Mouse (Mus musculus) myocyte (in vitro differentiated cells): ENCODE data around the gene Pold1. TPM values are rescaled to one million over a fixed set of nuclear protein-coding genes. Genes with fewer than 3 reads are reported as not detected.

Source experiments
- H3K27me3 ChIP-seq: one replicate; pipeline ENCODE4 v1.6.1; 2011; ENCODE audit not compliant: control insufficient read depth, insufficient read depth, insufficient read length
- H3K36me3 ChIP-seq: one replicate; pipeline ENCODE4 v1.6.1; 2011; ENCODE audit not compliant: control insufficient read depth, insufficient read depth
- H3K4me2 ChIP-seq: one replicate; pipeline ENCODE4 v1.6.1; 2011; ENCODE audit warnings: low read depth, control low read depth
- H3K4me3 ChIP-seq: one replicate; pipeline ENCODE4 v1.5.1; 2011; ENCODE audit warnings: mild to moderate bottlenecking, control low read depth, moderate library complexity
- H3K79me2 ChIP-seq: one replicate; pipeline ENCODE4 v1.6.1; 2011; ENCODE audit not compliant: control insufficient read depth, insufficient read depth
- H3ac ChIP-seq: one replicate; pipeline ENCODE4 v1.6.1; 2011; ENCODE audit not compliant: control insufficient read depth, insufficient read length
- CEBPB ChIP-seq: IDR thresholded peaks from 2 replicates; pipeline ENCODE4 v1.6.1; 2011; ENCODE audit warnings: mild to moderate bottlenecking, moderate library complexity; ENCODE audit not compliant: poor library complexity, insufficient read depth, severe bottlenecking
- E2F4 ChIP-seq: IDR thresholded peaks from one replicate; pipeline ENCODE4 v1.6.1; 2011; ENCODE audit warnings: mild to moderate bottlenecking, control low read depth, moderate library complexity; ENCODE audit not compliant: insufficient read depth
- MAX ChIP-seq: IDR thresholded peaks from one replicate; pipeline ENCODE4 v1.6.1; 2011; ENCODE audit warnings: low read depth, mild to moderate bottlenecking, control low read depth
- MYOD1 ChIP-seq, 3 experiments: IDR thresholded peaks; one replicate each; pipeline ENCODE4 v1.6.1; 2011; ENCODE audit warnings: control low read depth in 2 of 3, low read depth in 2 of 3, mild to moderate bottlenecking in 2 of 3, moderate library complexity in 1 of 3; ENCODE audit not compliant: insufficient read length in 2 of 3, control insufficient read depth in 1 of 3
- MYOG ChIP-seq, 3 experiments: IDR thresholded peaks; one replicate each; pipeline ENCODE4 v1.6.1; 2011; ENCODE audit warnings: control low read depth in 2 of 3, low read depth in 2 of 3, mild to moderate bottlenecking in 2 of 3; ENCODE audit not compliant: insufficient read length in 2 of 3, control insufficient read depth in 1 of 3, insufficient read depth in 1 of 3
- POLR2A ChIP-seq: IDR thresholded peaks from one replicate; pipeline ENCODE4 v1.6.1; 2011; ENCODE audit warnings: low read depth, mild to moderate bottlenecking, control low read depth, moderate library complexity; ENCODE audit not compliant: insufficient read length
- POLR2AphosphoS2 ChIP-seq: IDR thresholded peaks from one replicate; pipeline ENCODE4 v1.6.1; 2011; ENCODE audit warnings: low read depth, control low read depth; ENCODE audit not compliant: insufficient read length
- REST ChIP-seq: IDR thresholded peaks from one replicate; pipeline ENCODE4 v1.6.1; 2011; ENCODE audit warnings: mild to moderate bottlenecking, control low read depth, moderate library complexity; ENCODE audit not compliant: insufficient read depth, insufficient read length
- SRF ChIP-seq: IDR thresholded peaks from one replicate; pipeline ENCODE4 v1.6.1; 2011; ENCODE audit warnings: low read depth; ENCODE audit not compliant: control insufficient read depth, insufficient read length
- TCF12 ChIP-seq: IDR thresholded peaks from one replicate; pipeline ENCODE4 v1.6.1; 2011; ENCODE audit warnings: mild to moderate bottlenecking, control low read depth; ENCODE audit not compliant: poor library complexity, insufficient read depth, severe bottlenecking
- TCF3 ChIP-seq: IDR thresholded peaks from one replicate; pipeline ENCODE4 v1.6.1; 2011; ENCODE audit warnings: low read depth, control low read depth; ENCODE audit not compliant: insufficient read length
- USF1 ChIP-seq: IDR thresholded peaks from one replicate; pipeline ENCODE4 v1.6.1; 2011; ENCODE audit warnings: low read depth, mild to moderate bottlenecking, control low read depth, moderate library complexity
- polyA plus RNA-seq: library from polyadenylated mRNA; unstranded; fragments of >200 nt; fragmentation: generic; extraction: Trizol; gene quantifications from one replicate; pipeline ENCODE4 v1.2.1, GENCODE M21; 2012; ENCODE audit warnings: missing spikeins

The Pold1 gene
- polyA plus RNA-seq, 1 experiment: 23.9 TPM

- no peak overlapping the region for H3K4me2 ChIP-seq
- no peak overlapping the region for H3ac ChIP-seq
- H3K36me3 ChIP-seq: no peaks in the 10 kb centered on the region
- H3K4me3 ChIP-seq: no peak overlapping the region
- TF ChIP-seq TCF12: no peak
- no peak for TF ChIP-seq POLR2AphosphoS2
- TF ChIP-seq MYOD1 (IDR thresholded peaks at IDR 0.05; ENCODE audit: control insufficient read depth in 1 of 3, insufficient read length in 2 of 3, low read depth in 2 of 3): no peak
- no peak for TF ChIP-seq TCF3
- TF ChIP-seq E2F4: no peak
- no peak for TF ChIP-seq CEBPB
- TF ChIP-seq REST: no peak
- H3K27me3 ChIP-seq: peaks cover 69% of the 10 kb centered on the region
- no peaks in the 10 kb centered on the region for H3K79me2 ChIP-seq
These were observed 46.5 kb upstream of the Pold1 start for GRCm38 (mm10) chr7:44595131-44595561.

DNA sequence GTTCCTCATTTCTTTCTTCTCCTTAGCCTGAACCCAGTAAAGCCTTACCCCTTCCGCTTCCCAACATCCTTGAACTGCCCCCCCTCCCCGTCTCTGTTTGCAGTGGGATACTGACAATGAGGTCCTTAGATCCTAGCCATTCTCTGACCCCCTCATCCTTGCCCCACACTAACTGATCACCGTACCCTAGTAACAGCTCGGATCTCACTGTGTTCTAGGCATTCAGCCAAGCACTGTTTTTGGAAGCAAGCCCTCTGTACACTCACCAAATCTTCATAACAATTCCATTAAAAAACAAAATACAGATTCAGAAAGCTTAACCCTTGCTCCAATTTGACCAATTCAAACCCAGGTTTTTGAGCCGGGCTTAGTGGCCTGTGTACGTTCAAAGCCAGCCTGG, 45.6 kb upstream of the Pold1 start:
- H3K79me2 ChIP-seq: no peaks in the 10 kb centered on the region
- no peaks in the 10 kb centered on the region for H3K36me3 ChIP-seq
- no peak overlapping the region for H3K4me3 ChIP-seq
- peaks cover 63% of the 10 kb centered on the region for H3K27me3 ChIP-seq
- no peak for TF ChIP-seq POLR2A
- no peak for TF ChIP-seq REST
- no peak for TF ChIP-seq SRF
- TF ChIP-seq TCF12: no peak
- TF ChIP-seq POLR2AphosphoS2: no peak
- TF ChIP-seq CEBPB: no peak
- no peak for TF ChIP-seq TCF3
- TF ChIP-seq MYOG (IDR thresholded peaks at IDR 0.05; ENCODE audit: control insufficient read depth in 1 of 3, insufficient read depth in 1 of 3, insufficient read length in 2 of 3, low read depth in 2 of 3): no peak
- no peak for TF ChIP-seq MYOD1 (IDR thresholded peaks at IDR 0.05; ENCODE audit: control insufficient read depth in 1 of 3, insufficient read length in 2 of 3, low read depth in 2 of 3)
- no peak for TF ChIP-seq MAX
- TF ChIP-seq USF1: no peak
- no peak for TF ChIP-seq E2F4
- H3ac ChIP-seq: no peak overlapping the region
- H3K4me2 ChIP-seq: no peak overlapping the region

GRCm38 (mm10) chr7:44593775-44594174, 45.1 kb upstream of the Pold1 start:
- Histone ChIP-seq H3K79me2 (no peaks in the 10 kb centered on the region), H3K4me2 (no peak overlapping the region), H3K36me3 (no peaks in the 10 kb centered on the region), H3K27me3 (peaks cover 63% of the 10 kb centered on the region), H3K4me3 (no peak overlapping the region), H3ac (no peak overlapping the region)
- TF ChIP-seq REST: peak; percentile 92
- no peak for TF ChIP-seq TCF3
- no peak for TF ChIP-seq POLR2A

DNA sequence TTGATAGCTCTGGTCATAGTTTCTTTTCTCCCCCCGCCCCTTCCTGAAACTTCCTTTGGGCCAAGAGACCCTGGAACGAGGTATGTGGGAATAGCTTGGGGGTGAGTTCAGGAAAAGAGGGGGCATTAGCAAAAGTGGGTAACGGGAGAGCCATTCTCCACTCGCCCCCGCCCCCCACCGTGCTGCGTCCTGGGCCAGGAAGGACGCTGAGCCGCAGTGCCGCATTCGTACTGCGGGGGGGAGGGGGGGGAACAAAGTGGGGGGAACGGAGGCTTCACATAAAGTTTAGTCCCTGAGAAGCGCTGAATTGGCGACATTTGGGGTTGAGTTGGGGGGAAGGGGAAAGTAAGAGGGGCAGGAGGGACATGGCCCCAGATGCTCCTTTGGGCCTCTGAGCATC, 44.4 kb upstream of the Pold1 start:
- Histone ChIP-seq H3K79me2 (no peaks in the 10 kb centered on the region), H3ac (no peak overlapping the region), H3K4me2 (no peak overlapping the region), H3K27me3 (peaks cover 61% of the 10 kb centered on the region), H3K36me3 (no peaks in the 10 kb centered on the region), H3K4me3 (no peak overlapping the region)
- TF ChIP-seq E2F4 (no peak), CEBPB (no peak), USF1 (no peak), MYOD1 (IDR thresholded peaks at IDR 0.05; ENCODE audit: control insufficient read depth in 1 of 3, insufficient read length in 2 of 3, low read depth in 2 of 3) (no peak), MYOG (IDR thresholded peaks at IDR 0.05; ENCODE audit: control insufficient read depth in 1 of 3, insufficient read depth in 1 of 3, insufficient read length in 2 of 3, low read depth in 2 of 3) (no peak), MAX (no peak), POLR2A (no peak), TCF12 (no peak), TCF3 (no peak), POLR2AphosphoS2 (no peak), SRF (no peak), REST (no peak)

DNA sequence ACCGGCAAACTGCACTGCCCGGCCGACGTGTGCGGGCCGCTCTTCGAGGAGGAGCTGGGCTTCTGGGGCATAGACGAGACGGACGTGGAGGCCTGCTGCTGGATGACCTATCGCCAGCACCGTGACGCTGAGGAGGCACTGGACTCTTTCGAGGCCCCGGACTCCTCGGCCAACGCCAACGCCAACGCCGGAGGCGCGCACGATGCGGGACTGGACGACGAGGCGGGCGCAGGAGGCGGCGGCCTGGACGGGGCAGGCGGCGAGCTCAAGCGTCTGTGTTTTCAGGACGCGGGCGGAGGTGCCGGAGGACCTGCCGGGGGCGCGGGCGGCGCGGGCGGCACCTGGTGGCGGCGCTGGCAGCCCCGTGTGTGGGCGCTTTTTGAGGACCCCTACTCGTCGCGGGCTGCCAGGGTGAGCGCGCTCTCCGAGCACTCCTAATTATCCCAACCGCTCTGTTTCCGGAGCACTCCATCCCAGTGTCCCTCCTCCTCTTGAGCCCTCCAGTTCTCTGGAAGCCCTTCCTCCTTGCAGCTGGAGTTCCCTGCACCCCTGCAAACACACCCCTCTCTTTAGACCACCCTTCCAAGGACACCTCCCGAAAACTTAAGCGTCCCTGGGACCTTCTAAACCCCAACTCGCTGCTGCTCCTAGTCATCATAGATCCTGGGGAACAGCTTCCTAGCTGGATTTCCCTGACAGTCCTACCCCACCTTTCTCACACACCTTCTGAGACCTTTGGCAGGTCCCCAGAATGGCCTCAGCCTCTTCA, 42.9 kb upstream of the Pold1 start:
- H3K27me3 ChIP-seq: peaks cover 72% of the 10 kb centered on the region
- no peaks in the 10 kb centered on the region for H3K79me2 ChIP-seq
- peak overlapping the region; percentile 24 for H3K4me2 ChIP-seq
- H3K4me3 ChIP-seq: no peak overlapping the region
- H3K36me3 ChIP-seq: no peaks in the 10 kb centered on the region
- TF ChIP-seq TCF3: no peak
- no peak for TF ChIP-seq POLR2A
- no peak for TF ChIP-seq CEBPB
- TF ChIP-seq REST: no peak
- no peak for TF ChIP-seq TCF12
- no peak for TF ChIP-seq MAX
- TF ChIP-seq POLR2AphosphoS2: no peak
- TF ChIP-seq USF1: no peak
- no peak for TF ChIP-seq E2F4
- no peak for TF ChIP-seq SRF
- no peak for TF ChIP-seq MYOD1 (IDR thresholded peaks at IDR 0.05; ENCODE audit: control insufficient read depth in 1 of 3, insufficient read length in 2 of 3, low read depth in 2 of 3)
- TF ChIP-seq MYOG (IDR thresholded peaks at IDR 0.05; ENCODE audit: control insufficient read depth in 1 of 3, insufficient read depth in 1 of 3, insufficient read length in 2 of 3, low read depth in 2 of 3): no peak
- peak overlapping the region; percentile 10 for H3ac ChIP-seq
